Mouse (Mus musculus): ENCODE data around the gene Stk38.

- TF ChIP-seq CTCF (IDR thresholded peaks at IDR 0.05; ENCODE audit: borderline replicate concordance, insufficient read depth, low read depth, low read length) (no peak), POLR2A (IDR thresholded peaks at IDR 0.05; ENCODE audit: borderline replicate concordance, insufficient read depth, low read length) (no peak)
Observed at GRCm38 (mm10) chr17:29050791-29051190, 43.0 kb upstream of the Stk38 start.
